Mouse (Mus musculus): ENCODE data around the gene Arl15.

The Arl15 gene

GRCm38 (mm10) chr13:114115106-114115505 is 320.8 kb downstream of the Arl15 start:
- DNase-seq: no peak

- no peak for DNase-seq
Observed at GRCm38 (mm10) chr13:114118104-114118830, 324.0 kb downstream of the Arl15 start.

GRCm38 (mm10) chr13:114119816-114120215 is 325.5 kb downstream of the Arl15 start:
- no peak for DNase-seq

- DNase-seq: no peak
Observed at GRCm38 (mm10) chr13:114121591-114121990, 327.3 kb downstream of the Arl15 start.

GRCm38 (mm10) chr13:114123391-114123790 is 329.1 kb downstream of the Arl15 start:
- no peak for DNase-seq

- no peak for DNase-seq
Observed at GRCm38 (mm10) chr13:114124385-114124784, 330.1 kb downstream of the Arl15 start.

GRCm38 (mm10) chr13:114124991-114125390 is 330.7 kb downstream of the Arl15 start:
- no peak for DNase-seq

- DNase-seq: no peak
Observed at GRCm38 (mm10) chr13:114128366-114128765, 334.1 kb downstream of the Arl15 start.

GRCm38 (mm10) chr13:114129986-114130385 is 335.7 kb downstream of the Arl15 start:
- DNase-seq: no peak

GRCm38 (mm10) chr13:114130566-114131319 is 336.4 kb downstream of the Arl15 start:
- DNase-seq: peak in 1 of 2 experiments; percentile 20

- DNase-seq: no peak
Observed at GRCm38 (mm10) chr13:114138921-114139320, 344.6 kb downstream of the Arl15 start.

GRCm38 (mm10) chr13:114139570-114139969 is 345.3 kb downstream of the Arl15 start:
- no peak for DNase-seq

- no peak for DNase-seq
Observed at GRCm38 (mm10) chr13:114142826-114143225, 348.5 kb downstream of the Arl15 start.

- DNase-seq: no peak
Observed at GRCm38 (mm10) chr13:114143247-114143646, 348.9 kb downstream of the Arl15 start.

- DNase-seq: no peak
Observed at GRCm38 (mm10) chr13:114144052-114145046, 350.0 kb downstream of the Arl15 start.

- DNase-seq: no peak
Observed at GRCm38 (mm10) chr13:114145249-114145648, 350.9 kb downstream of the Arl15 start.

GRCm38 (mm10) chr13:114150856-114151697 is 356.8 kb downstream of the Arl15 start:
- no peak for DNase-seq

- no peak for DNase-seq
Observed at GRCm38 (mm10) chr13:114151698-114152069, 357.4 kb downstream of the Arl15 start.

- no peak for DNase-seq
Observed at GRCm38 (mm10) chr13:114156689-114157088, 362.4 kb downstream of the Arl15 start.

GRCm38 (mm10) chr13:114158111-114158730 is 363.9 kb downstream of the Arl15 start:
- DNase-seq: no peak

GRCm38 (mm10) chr13:114159634-114160391 is 365.5 kb downstream of the Arl15 start:
- no peak for DNase-seq
